Mouse (Mus musculus): ENCODE results near the gene Myl3.
A peak's percentile ranks its signal among the peaks of the same experiment; 100 is the strongest.

Myl3 gene

DNA sequence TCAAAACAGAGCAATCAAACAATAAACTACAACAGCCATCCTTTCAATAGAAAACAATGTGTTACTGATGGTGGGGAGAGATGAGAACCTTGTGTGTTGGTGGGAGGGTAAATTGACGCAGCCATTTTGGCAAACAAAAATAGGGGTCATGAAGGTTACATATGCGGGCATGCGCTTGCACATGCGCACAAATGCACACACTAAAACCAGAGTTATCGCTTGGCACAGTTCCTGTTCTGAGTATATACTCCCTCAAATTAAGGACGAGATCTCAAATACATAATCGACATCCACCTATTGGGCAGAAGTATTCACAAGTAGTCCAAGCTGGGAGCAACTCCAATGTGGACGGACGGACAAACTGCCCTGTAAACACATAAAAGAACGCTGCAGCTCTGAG, 30.7 kb downstream of the Myl3 start:
- no peak for DNase-seq

DNA sequence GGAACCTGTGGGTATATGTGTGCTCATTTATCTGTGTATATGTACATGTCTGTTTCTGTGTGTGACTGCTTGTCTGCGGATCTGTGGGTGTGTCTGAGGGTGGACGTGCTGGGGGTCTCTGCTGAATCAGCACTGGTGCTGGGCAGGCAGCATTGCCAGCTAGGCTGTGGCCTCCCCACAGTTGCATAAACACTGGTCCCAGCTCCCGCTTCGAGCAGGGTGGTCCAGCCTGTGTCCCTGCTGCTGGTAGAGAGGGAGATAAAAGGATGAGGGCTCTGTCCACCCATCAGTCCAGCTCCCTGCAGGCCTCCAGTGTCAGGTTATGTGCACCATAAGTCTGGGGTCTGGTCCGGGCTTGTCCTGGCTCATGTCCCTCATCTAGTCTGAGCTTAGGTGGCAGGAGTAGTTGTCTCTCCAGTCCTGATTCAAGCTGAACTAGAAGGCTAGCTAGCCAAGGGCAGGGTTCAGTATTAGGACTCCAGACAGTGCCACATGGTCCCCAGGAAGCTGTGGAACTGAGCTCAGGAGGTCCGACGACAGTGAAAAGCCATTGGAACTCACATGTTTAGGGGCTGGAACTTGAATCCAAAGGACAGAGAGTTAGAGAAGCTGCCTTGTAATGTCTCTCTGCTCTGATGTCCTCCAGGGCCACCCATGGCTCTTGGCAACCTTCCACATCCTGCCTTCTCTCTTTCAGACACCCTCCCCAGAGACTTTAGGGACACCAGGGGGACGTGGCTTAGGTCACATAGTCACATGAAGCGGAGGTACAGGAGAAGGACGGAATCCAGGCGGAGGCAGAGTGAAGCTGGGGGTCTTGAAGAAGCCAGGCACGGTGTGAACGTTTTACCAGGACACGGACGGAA, 33.0 kb downstream of the Myl3 start:
- DNase-seq: peak; percentile 56

DNA sequence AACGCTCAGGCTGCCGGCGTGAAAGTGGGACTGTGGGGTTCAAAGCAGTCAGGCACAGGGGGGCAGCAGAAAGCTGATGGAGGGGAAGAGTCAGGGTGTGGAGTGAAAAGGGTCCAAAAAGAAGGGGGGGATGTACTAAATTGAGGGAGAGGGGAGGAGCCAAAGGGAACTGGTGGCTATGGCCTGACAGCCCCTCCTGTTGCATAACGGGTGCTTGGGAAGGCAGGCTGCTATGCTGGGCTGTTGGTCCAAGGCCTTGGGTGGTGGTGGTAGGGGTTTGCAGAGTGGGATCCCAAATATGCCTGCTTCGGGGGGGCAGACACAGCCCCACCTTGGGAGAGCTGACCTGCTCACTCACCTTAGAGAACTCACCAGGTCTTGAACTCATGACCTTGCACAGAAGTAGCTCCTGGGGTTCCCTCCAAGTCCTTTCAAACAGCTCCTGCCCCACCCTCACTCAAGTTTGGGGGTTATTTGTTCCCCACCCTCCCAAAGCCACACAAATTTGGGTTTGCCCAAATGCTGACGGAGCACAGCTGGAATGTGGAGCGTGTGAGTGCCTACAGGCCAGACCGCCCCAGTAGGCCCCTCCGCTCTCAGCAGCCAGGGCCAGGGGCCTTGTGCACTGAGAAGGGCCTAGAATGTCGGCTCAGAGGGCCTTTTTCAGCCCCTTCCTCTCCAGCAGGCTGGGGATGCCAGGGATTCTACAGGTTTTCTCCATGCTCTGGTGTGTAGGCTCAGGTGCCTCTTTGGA, 33.8 kb downstream of the Myl3 start:
- no peak for DNase-seq

DNA sequence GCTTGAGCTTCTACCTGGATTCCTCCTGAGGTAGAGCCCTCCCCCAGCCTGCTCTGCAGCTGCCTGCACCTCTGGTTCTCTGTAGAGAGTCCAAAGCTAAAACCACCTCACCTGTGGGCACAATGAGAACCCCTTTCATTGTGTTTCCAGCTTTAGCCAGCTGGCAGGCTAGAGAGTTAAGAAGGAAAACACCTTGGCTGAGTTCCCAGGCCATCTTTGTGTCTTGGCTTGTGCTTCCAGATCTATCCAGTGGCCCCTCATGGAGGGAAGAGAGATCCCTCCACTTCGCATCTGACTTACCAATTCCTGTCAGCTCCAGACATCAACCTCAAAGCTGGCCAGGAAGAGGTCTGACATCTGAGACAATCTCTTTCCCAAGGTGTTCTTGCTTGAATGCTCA, 36.4 kb downstream of the Myl3 start:
- DNase-seq: no peak

DNA sequence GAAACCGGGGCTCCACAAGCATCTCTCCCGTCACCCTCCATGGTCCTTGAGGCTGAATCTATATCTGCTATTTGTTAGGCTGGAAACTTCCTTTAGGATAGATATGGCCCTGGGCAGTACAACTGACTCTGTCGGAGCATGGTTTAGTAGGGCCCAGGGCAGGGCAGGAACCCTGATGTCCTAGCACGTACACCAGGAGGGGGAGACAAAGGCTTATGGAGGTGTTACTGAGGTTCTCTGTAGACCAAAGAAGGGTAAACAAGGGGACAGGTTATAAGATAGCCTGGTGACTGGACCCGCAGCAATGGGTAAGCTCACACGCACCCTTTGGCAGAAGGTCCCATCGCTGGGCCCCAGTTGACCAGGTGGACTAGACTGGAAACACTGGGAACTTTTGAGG, 36.9 kb downstream of the Myl3 start:
- no peak for DNase-seq

DNA sequence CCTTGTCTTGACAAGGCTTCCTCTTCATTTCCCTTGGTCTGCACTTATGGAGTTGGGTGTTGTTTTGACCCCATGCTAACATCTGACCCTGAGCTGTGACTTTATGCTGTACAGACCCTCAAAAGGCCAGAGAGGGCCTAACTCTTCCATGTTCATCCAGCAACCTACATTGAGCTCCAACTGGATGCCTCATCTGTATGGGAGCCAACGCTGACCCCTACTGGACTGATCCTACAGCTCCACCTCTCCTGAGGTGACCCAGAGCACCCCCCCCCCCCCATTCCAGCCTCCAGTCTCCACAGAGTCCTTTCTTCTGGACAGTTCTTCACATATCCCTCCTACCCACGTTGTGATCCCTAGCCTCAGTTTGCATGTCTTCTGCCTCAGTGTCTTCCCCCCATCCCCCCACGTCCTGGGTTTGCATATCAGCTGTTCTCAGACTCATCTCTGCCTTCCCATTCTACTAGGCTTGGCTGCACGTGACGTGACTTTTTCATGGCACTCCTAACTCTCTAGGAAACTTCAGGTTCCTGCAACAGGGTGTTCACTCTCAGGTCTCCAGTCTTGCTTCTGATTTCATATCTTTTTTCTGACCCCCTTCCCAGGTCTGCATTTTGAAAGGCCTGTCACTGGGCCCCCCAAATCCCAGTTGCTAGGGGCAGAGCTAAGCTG, 37.7 kb downstream of the Myl3 start:
- DNase-seq: no peak

DNA sequence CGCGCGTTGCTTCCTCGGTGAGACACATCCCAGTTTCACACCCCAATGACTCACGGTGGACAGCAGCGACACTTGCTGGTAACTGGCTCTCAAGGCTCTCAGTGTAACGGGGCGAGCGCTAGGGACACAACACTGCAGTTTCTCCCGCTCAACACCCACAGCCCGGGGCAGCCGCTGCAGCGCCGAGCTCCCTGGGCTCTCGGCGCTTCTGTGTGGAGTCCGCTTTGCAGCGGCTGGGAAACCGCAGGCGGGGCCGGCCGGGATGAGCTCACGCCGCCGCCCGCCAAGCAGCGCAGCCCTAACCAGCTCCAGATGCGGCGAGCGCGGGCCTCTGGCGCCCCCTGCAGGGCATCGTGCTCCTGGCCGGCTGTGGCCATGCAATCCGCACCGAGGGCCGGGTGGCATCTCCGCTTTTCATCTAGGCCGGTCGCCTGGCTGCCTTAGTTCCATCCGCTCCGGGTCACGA, 39.6 kb downstream of the Myl3 start:
- DNase-seq: peak; percentile 98

DNA sequence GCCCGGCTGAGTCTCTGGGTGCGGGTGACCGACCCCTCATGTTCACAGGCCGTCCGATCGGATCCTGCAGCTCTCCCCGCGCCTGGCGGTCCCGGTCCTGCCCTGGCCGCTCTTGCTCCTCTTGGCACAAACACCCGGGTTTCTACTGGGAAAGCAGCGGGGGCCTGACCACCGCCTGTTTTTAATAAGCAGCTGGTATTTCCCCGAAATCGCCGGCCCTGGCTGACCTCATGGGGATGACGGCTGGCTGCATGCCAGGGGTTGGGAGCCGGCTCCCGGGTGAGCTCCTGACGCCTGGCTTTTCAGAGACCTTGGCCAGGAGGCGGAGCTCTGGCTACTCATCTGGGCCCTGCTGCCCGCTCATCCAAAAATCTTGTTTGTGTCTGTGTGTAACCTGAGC, 40.1 kb downstream of the Myl3 start:
- DNase-seq: peak; percentile 90

DNA sequence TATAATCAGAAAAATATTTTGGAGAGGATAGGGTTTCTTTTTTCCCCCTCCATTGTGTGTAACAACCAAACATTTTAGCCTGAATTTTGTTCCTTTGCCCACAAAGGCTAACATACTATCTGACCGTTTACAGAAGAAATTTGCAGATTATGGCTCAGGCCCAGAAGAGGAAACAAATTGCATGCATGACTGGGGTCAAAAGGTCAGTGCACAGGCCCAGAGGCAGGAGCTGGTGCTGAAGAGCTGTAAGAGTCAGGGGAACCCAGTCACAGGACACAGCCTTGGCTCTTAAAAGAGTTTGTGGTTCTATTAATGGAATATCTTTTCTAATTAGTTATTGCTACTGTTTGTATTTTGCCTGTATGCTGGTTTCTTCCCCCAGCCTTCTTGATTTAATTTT, 42.0 kb downstream of the Myl3 start:
- DNase-seq: no peak

DNA sequence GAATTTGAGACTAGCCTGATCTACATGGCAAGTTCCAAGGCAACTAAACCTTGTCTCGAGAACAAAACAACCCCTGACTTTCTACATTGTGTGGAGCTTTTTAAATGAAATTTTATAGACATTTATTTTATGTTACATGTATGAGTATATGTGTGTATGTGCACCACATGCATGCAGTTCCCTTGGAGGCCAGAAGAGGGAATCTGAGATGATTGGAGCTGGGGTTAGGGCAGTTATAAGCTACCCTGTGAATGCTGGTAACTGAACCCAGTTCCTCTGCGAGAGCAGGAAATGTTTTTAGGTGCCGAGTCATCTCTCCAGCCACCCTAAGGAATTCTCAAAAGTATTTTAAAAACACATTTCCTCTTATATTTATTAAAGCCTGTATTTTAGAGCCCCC, 46.5 kb downstream of the Myl3 start:
- DNase-seq: no peak

DNA sequence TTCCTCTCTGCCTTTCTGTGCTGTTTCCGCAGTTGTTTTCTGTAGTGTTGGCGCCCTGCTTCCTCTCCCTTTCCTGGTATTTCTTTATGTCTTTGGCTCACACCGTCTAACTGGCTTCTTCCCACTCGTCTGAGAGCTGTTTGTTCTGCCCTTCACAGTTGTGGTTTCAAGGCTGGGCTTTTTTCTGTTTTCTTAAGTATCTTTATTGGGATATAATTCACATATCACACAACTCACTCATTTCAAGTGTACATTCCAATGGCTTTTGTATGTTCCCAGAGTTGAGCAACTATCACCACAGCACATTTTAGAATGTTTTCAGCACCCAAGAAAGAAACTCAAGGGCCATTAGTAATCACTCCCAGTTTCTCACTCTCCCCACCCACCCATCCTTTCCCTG, 48.8 kb downstream of the Myl3 start:
- peak; percentile 37 for DNase-seq

DNA sequence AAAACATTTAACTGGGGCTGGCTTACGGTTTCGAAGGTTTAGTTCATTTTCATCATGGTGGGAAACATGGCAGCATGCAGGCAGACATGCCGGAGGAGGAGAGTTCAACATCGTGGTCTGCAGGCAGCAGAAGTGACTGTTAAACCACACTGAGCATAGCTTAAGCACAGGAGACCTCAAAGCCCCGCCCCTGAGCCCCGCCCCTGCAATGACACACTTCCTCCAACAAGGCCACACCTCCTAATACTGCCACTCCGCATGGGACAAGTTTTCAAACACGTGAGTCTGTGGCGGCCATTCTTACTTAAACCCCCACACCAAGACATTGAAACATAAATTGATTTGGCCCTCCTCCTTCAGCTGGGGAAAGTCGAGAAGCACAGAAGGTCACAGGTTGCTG, 55.4 kb downstream of the Myl3 start:
- DNase-seq: no peak

DNA sequence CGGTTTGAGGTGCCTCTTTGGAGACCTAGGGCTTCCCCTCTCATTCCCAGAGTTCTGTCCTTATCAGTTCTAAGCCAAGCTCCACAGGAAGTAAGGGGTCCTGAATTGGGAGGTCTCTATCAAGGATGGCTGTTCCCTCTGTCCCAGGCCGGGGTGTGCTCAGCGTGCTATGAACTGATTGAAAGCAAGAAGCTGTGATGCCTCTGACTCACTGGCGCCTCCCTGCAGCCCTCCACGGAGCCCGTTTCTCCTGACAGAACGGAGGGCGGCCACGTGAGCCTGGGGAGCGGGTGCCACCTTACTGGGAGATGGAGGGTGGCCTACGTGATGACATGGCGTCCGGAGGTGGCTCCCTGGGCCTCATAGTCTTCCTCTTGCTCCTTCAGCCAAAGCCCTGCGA, 56.2 kb downstream of the Myl3 start, which contains the start of gene Prss42:
TSS of gene Prss42 (plus strand) at position 301 of the 400 bp plus-strand sequence.
- no peak for DNase-seq

DNA sequence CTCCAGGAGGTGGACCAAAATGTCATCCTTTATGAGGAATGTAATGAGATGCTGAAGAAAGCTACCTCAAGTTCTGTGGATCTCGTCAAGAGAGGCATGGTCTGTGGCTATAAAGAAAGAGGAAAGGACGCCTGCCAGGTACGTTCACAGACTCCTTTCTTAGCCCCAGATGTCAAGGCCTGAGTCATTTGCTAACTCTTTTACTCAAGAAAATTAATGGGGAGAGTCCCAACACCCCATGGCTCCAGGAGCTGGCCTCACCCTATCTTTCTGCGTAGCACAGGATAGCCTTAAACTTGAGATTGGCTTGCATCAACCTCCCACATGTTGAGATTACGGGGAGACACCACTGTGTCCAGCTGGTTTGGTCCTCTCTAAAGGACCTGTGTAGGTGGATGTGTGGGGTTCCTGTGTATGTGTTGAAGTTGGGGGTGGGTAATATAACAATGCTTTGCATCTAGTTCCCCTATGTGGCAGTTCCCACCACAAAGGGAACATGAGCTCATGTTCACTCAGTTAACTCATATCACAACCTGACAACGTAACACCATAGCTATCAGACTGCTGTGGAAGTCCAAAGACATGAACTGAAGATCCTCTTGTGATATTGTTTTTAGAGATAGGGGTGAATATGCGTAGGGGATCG, 59.3 kb downstream of the Myl3 start:
- DNase-seq: no peak

DNA sequence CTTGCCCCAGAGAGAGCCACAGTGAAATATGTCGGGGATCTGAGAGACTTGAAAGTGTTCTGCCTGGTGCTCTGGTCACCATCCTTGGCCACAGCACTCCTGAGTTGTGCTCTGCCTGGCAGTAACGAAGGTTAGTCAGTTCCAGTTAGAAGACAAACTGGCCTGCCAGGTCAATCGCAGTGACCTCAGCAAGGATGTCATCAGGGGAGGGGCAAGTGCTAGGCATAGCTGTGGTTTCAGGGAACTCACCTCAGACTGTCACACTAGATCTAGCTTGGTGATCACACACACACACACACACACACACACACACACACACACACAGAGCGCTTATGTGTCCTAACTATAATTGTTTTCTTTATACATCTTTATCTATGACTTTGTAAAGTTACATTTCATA, 61.6 kb downstream of the Myl3 start:
- no peak for DNase-seq

DNA sequence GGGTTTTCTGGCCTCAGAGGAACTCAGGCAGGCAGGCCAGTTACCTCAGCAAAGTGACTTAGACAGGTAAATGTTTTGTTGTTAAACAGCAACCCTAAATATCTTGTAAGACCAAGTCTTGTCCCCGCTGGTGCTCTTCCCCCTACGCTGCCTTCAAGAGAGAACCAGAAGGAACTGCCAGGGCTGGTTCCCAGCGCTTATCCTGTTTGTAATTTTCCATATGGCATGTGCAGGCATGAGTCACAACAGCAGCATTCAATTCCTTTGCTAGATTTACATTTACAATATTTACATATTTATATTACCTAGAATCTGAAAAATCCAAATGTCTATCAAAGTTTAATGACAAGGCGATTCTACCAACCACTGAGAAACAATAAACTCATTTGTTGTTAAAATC, 68.4 kb downstream of the Myl3 start:
- no peak for DNase-seq

DNA sequence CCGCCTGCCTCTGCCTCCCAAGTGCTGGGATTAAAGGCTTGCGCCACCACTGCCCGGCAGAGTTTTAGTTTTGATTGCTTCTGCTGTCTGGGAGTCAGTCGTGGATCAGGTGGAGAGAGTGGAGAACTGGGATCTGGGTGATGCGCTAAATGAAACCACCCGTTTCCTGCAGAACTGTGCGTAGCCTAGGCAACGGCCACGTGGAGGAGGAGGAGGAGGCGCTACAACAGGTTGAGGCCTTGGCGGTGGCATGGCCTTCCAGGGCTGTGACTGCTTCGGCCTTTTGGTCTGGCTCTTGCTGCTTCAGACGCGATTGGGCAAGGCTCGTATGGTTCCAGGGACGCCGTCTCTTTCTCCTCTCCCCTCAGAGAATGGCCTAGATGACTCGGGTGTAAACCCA, 72.1 kb downstream of the Myl3 start, which contains the start of gene Prss44:
TSS of gene Prss44 (plus strand) at position 206 of the 400 bp plus-strand sequence.
- DNase-seq: no peak

Measured in lung, postnatal 14 days (tissue).